Mouse (Mus musculus): ENCODE measurements around the gene Gm45015. TPM values are rescaled to one million over a fixed set of nuclear protein-coding genes. Genes with fewer than 3 reads are reported as not detected.

Gm45015 gene
- polyA plus RNA-seq (2021), result not detected

DNA sequence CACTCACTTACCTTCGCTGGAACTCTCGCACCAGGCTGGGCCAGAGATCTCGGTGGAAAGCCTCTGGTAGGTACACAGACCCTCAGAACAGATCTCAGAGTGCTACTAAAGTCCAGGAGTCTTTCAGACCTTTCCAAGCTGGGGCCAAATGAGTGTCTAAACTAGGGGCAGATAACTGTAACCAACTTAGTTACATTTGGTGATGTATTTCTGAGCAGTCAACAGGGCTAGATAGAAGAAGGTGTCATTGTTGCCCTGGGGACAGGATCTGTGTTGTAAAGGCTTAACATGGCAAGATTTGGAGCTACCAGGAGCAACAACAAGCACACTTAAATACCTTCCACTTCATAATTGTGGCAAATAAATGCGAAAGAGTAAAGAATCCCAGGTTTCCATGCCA, at the start of gene Gm45015:
Gene Gm45015, minus strand, starts transcription at position 101 of the 400 bp plus-strand sequence.
- ChIA-PET CTCF (no interaction called here), POLR2A (no interaction called here)
- DNase-seq (ENCODE audit: low read depth, low spot score), result no peak
- in situ Hi-C loops (cut with MboI; ENCODE audit: low pct_unique_long_range_greater_than_20kb), result no loop called here
- no peak for TF ChIP-seq CTCF (IDR thresholded peaks at IDR 0.05)
- peaks cover 49% of the 10 kb centered on the region for H3K27me3 ChIP-seq
- ATAC-seq, result no peak

DNA sequence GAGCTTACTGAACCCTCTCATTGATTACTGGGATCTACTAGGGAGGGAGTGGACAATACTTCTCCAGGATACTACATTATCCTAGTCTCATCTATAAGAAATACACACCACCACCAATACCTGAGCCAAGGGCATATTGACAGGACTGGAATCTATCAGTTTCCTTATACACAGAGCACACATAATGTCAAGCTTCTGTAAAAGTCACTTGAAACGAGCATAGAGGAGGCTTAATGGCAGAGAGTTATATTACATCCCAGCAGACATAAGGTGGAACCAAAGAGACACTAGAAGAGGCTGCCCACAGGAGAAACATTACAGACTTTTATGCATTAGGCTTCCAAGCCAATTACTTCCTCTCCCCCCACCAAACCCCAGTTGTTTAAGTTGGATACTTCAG, 48.3 kb upstream of the Gm45015 start:
- ATAC-seq, result no peak
- DNase-seq (ENCODE audit: low read depth, low spot score), result no peak
- no peak for TF ChIP-seq CTCF (IDR thresholded peaks at IDR 0.05)
- in situ Hi-C loops (cut with MboI; ENCODE audit: low pct_unique_long_range_greater_than_20kb), result no loop called here
- peaks cover 30% of the 10 kb centered on the region for H3K27me3 ChIP-seq
- CTCF ChIA-PET, result no interaction called here
- POLR2A ChIA-PET, result no interaction called here

DNA sequence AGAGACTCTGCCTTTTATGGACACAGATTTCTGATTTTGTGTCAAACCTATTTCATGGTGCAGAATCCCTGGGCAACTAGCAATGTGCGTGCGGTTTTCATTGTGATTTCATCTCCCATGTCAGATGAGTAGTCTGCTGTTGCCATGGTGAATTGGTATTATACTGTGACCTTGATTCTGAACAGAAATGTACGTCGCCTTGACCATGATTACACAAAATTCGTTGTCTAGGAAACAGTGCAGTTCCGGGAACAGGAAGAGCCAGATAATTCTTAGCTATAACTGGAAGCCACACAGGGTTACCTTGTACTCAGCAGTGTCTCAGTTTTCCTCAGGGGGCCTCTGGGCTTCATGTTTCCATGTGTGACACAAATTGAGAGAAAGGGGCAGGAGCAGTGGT, 47.8 kb upstream of the Gm45015 start:
- ATAC-seq (no peak), DNase-seq (ENCODE audit: low read depth, low spot score) (no peak)
- CTCF ChIA-PET, result no interaction called here
- POLR2A ChIA-PET, result no interaction called here
- in situ Hi-C loops (cut with MboI; ENCODE audit: low pct_unique_long_range_greater_than_20kb), result no loop called here
- no peak for TF ChIP-seq CTCF (IDR thresholded peaks at IDR 0.05)
- peaks cover 32% of the 10 kb centered on the region for H3K27me3 ChIP-seq

DNA sequence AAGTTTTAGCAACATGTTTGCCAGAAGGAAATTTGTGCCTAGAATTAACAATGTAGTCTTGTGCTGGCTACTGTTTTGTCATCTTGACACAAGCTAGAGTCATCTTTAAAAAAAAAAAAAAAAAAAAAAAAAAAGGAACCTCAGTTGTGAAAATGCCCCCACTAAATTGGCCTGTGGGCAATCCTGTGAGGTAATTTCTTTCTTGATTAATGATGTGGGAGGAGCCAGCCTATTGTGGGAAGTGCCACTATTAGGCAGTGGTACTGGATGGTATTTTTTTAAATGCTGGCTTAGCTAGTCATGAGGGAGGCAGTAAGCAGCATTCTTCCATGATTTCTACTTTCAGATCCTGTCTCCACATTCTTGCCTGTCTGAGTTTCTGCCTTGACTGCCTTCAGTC, 26.7 kb upstream of the Gm45015 start:
- no peak for DNase-seq (ENCODE audit: low read depth, low spot score)
- POLR2A ChIA-PET, result no interaction called here
- CTCF ChIA-PET, result no interaction called here
- no peak for TF ChIP-seq CTCF (IDR thresholded peaks at IDR 0.05)
- ATAC-seq, result no peak
- H3K27me3 ChIP-seq, result peaks cover 24% of the 10 kb centered on the region
- in situ Hi-C loops (cut with MboI; ENCODE audit: low pct_unique_long_range_greater_than_20kb), result no loop called here

DNA sequence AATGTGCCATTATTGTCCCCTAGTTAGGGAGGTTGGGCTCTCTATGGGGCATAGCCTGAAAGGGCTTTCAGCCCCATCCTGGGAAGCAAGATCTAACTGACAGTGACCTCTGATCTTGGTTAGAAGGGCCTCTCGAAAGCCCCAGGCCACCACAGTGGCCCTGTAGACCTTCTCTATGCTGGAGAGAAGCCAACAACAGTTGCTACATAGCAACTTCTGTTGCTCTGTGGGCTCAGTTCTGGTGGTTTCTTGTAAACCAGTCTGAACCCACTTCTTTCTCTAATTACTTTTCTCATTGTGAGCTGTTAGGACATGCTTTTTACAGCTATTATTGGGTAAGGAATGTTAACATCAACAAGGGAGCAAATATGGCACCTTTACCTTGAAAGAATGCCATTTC, 20.1 kb upstream of the Gm45015 start:
- in situ Hi-C loops (cut with MboI; ENCODE audit: low pct_unique_long_range_greater_than_20kb), result no loop called here
- TF ChIP-seq CTCF (IDR thresholded peaks at IDR 0.05), result no peak
- ChIA-PET POLR2A (interaction anchor here (0.6 kb wide), 1 partner anchor 1055 kb away, joined by 4 read pairs; no protein-coding TSS in a partner anchor), CTCF (no interaction called here)
- DNase-seq (ENCODE audit: low read depth, low spot score) (no peak), ATAC-seq (no peak)
- H3K27me3 ChIP-seq, result no peaks in the 10 kb centered on the region

DNA sequence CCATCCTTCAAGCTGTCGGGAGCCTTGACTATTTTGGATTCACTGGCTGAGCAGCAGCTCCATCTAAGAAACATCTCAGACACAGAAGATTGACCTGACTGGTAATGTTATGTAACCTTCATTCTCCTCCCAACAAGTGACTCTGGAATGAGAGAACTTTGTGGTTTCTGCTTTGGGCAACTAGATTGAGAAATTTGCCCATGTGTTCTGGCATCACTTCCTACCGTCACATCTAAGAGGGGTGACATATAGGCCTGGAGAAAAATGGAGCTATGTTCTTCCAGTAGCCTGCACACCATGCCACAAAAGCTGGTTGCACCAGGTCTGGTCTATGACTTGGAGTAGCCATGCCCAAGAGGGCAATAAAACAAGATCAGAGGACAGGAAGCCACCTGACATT, 19.5 kb upstream of the Gm45015 start:
- ChIA-PET POLR2A (no interaction called here), CTCF (no interaction called here)
- ATAC-seq, result no peak
- TF ChIP-seq CTCF (IDR thresholded peaks at IDR 0.05), result no peak
- H3K27me3 ChIP-seq, result no peaks in the 10 kb centered on the region
- DNase-seq (ENCODE audit: low read depth, low spot score), result no peak
- in situ Hi-C loops (cut with MboI; ENCODE audit: low pct_unique_long_range_greater_than_20kb), result no loop called here

DNA sequence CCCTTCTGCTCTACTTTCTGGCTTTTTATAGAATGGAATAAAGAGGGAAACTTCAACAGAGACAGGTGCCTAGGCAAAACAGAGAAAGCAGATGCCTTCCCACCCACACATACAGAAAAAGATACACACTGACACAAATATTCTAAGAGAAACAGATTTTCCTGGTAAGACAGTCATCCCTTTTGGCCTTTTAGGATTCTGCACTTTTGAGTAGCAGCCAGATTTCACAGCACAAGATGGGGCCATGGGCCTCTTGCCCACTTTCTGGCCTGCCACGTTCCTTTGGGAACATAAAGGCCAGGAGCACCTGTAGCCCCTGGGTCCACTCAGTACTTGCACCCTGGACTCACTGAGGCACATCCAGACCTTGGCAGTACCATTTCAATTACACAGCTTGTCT, 7.7 kb upstream of the Gm45015 start:
- peaks cover 45% of the 10 kb centered on the region for H3K27me3 ChIP-seq
- no peak for TF ChIP-seq CTCF (IDR thresholded peaks at IDR 0.05)
- CTCF ChIA-PET, result no interaction called here
- in situ Hi-C loops (cut with MboI; ENCODE audit: low pct_unique_long_range_greater_than_20kb), result no loop called here
- POLR2A ChIA-PET, result interaction anchor here (0.6 kb wide), 1 partner anchor 1378 kb away, joined by 4 read pairs; no protein-coding TSS in a partner anchor
- DNase-seq (ENCODE audit: low read depth, low spot score) (no peak), ATAC-seq (no peak)

DNA sequence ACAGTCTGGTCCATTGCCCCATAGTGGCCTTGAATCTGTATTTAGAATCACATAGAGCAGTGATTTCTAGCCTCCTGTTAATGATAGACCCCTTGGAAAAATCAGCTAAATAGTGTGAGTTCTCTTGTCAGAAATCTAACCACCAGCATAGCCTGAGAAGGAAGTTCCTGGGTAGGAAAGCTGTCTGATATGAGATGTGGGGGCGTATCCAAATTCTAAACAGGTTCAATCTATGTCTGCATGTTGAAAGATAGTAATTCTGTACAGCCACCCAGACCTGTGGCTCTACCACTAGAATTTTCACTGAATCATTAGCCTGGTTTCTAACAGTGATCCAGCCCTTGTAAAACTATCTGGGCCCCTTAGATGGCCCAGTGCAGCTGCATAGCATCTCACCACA, 7.2 kb upstream of the Gm45015 start:
- peaks cover 44% of the 10 kb centered on the region for H3K27me3 ChIP-seq
- ChIA-PET POLR2A (no interaction called here), CTCF (no interaction called here)
- TF ChIP-seq CTCF (IDR thresholded peaks at IDR 0.05), result no peak
- in situ Hi-C loops (cut with MboI; ENCODE audit: low pct_unique_long_range_greater_than_20kb), result no loop called here
- DNase-seq (ENCODE audit: low read depth, low spot score), result no peak
- ATAC-seq, result no peak

DNA sequence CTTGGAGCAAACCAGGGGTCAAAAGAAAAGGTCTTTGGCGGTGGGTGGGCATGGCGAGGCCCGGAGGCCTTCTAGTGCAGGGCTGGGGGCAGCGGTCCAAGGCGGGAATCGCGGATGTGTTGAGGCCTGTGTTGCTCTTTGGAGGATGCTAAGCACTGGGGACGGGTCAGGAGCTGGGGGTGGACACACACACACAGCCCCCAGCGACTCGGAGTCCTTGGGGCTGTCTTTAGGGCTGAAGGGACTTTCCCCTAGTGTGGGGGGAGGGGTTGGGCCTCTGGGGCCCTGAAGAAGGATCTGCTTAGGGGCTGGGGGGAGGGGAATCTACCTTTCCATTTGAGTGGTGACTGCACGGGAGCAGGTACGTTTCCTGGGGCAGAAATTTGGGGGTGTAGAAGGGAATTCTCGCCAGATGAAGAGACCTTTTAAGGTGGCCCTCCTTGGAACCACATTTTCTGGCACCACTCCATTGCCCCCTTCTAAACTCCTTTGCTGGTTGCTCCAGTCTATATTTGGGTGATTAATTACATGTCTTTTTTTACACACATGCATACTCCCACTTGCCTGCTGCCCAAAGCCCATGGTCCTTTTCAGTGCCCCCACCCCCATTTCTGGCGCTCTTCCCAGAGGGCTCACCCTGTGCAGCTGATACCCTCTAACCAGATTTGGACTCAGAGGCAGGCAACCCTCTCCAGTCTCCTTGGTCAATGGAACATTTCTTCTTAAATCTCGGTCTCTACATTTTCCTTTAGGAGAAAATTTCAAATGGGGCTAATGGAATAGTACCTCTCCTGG, 6.5 kb upstream of the Gm45015 start:
- no peak for TF ChIP-seq CTCF (IDR thresholded peaks at IDR 0.05)
- DNase-seq (ENCODE audit: low read depth, low spot score) (no peak), ATAC-seq (peak; percentile 19)
- in situ Hi-C loops (cut with MboI; ENCODE audit: low pct_unique_long_range_greater_than_20kb), result no loop called here
- CTCF ChIA-PET, result no interaction called here
- POLR2A ChIA-PET, result interaction anchor here (0.7 kb wide), 1 partner anchor 281 kb away, joined by 3 read pairs; no protein-coding TSS in a partner anchor
- peaks cover 46% of the 10 kb centered on the region for H3K27me3 ChIP-seq

DNA sequence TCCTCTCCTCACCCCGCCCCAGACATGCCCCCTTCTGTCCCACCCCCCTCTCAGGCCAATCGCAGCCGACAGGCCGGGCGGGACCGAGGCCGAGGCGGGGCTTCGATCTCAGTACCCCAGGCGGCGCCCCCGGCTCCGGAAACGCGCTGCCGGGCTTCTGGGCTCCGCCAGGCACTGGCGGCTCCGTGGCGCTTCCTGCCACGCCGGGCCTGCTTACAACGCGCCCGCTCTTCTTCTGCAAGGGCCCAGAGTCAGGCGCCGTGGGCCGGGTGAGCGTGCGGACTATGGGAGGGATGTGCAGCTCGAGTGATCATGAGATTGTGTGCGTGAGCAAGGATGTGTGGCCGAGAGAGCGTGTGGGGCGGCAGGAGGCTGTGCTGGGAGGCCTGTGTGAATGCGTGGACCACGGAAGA, 5.8 kb upstream of the Gm45015 start, which contains the start of gene Zfp275:
Gene Zfp275, plus strand, starts transcription at position 139 of the 413 bp plus-strand sequence.
- ChIA-PET POLR2A (no interaction called here), CTCF (no interaction called here)
- DNase-seq (ENCODE audit: low read depth, low spot score) (no peak), ATAC-seq (peak; percentile 95)
- TF ChIP-seq CTCF (IDR thresholded peaks at IDR 0.05), result no peak
- peaks cover 43% of the 10 kb centered on the region for H3K27me3 ChIP-seq
- in situ Hi-C loops (cut with MboI; ENCODE audit: low pct_unique_long_range_greater_than_20kb), result no loop called here

DNA sequence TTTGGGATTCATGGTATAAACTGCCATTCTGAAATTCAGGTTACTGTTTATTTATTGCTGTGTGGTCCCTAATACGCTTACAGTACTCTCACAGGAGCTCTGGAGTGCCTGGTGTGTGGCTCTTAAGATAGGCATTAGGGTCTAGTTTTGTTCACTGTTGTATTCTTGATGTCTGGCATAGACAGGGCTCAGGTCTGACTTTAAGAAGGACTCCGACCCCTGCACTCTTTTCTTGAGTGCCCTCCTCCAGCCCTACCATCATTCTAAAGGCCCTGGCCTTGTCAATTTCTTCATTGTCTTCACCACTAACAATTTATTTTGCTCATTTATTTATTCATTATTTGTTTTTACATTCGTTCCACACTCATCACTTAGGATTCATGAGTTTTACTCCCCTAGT, 5.4 kb upstream of the Gm45015 start:
- in situ Hi-C loops (cut with MboI; ENCODE audit: low pct_unique_long_range_greater_than_20kb), result no loop called here
- H3K27me3 ChIP-seq, result peaks cover 43% of the 10 kb centered on the region
- CTCF ChIA-PET, result no interaction called here
- no peak for TF ChIP-seq CTCF (IDR thresholded peaks at IDR 0.05)
- POLR2A ChIA-PET, result no interaction called here
- ATAC-seq (peak; percentile 13), DNase-seq (ENCODE audit: low read depth, low spot score) (no peak)

DNA sequence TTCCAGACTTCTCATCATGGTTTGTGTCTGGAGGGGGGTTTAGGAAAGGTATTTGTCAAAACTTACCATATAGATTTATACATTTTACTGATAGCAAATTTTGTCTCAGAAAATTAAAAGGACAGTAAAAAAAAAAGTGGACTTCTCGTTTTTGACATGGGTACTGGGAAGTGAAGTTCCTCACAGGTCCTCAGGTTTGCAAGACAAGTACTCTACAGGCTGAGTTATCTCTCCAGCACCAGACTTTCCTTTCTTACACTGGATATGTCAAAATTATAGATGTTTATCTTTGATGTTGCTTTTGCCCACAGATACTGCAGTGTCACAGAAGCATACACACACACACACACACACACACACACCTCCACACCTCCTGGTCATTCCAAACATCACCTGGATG, 4.8 kb upstream of the Gm45015 start:
- ATAC-seq, result no peak
- peaks cover 49% of the 10 kb centered on the region for H3K27me3 ChIP-seq
- in situ Hi-C loops (cut with MboI; ENCODE audit: low pct_unique_long_range_greater_than_20kb), result no loop called here
- TF ChIP-seq CTCF (IDR thresholded peaks at IDR 0.05), result no peak
- DNase-seq (ENCODE audit: low read depth, low spot score), result no peak
- POLR2A ChIA-PET, result no interaction called here
- CTCF ChIA-PET, result no interaction called here
